Mouse (Mus musculus): ENCODE results near the gene Pink1. TPM values are rescaled to one million over a fixed set of nuclear protein-coding genes. Genes with fewer than 3 reads are reported as not detected.

Gene Pink1
- polyA plus RNA-seq, 1 experiment = 48.1 TPM

DNA sequence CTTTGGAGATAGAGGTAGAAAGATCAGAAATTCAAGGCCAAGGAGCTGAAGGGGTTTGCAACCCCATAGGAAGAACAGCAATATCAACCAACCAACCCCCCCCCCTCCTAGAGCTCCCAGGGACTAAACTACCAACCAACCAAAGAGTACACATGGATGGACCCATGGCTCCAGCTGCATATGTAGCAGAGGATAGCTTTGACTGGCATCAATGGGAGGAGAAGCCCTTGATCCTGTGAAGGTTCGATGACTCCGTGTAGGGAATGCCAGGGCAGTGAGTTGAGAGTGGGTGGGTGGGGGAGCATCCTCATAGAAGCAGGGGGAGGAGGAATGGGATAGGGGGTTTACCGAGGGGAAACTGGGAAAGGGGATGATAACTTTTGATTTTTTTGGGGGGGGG lies 1.7 kb downstream of the Pink1 start:
- H3K27me3 ChIP-seq (ENCODE audit: control insufficient read depth, insufficient read depth, low read length) = no peaks in the 10 kb centered on the region
- WGBS = 91% methylated on average over 3 of the region's 3 CpGs
- H3K27ac ChIP-seq (ENCODE audit: insufficient read depth, low read length) = no peak overlapping the region
- H3K4me3 ChIP-seq (ENCODE audit: extremely low read depth, insufficient read depth, insufficient read length) = no peak overlapping the region
- H3K4me1 ChIP-seq (ENCODE audit: control insufficient read depth, insufficient read depth, insufficient read length) = peaks cover 5% of the 10 kb centered on the region; the same call in 1 of the 2 replicates
- no peak for DNase-seq (ENCODE audit: low read depth in 1 of 2, low spot score in 2 of 2)
- TF ChIP-seq POLR2A (IDR thresholded peaks at IDR 0.05; ENCODE audit: low read depth, low read length) (no peak), CTCF (IDR thresholded peaks at IDR 0.05; ENCODE audit: extremely low read depth, insufficient read depth, insufficient read length, insufficient replicate concordance) (no peak)
- H3K36me3 ChIP-seq (ENCODE audit: control insufficient read depth, insufficient read depth, low read length) = 0 out of 2 replicates have a peak, but pooled peaks cover 2% of the 10 kb centered on the region

DNA sequence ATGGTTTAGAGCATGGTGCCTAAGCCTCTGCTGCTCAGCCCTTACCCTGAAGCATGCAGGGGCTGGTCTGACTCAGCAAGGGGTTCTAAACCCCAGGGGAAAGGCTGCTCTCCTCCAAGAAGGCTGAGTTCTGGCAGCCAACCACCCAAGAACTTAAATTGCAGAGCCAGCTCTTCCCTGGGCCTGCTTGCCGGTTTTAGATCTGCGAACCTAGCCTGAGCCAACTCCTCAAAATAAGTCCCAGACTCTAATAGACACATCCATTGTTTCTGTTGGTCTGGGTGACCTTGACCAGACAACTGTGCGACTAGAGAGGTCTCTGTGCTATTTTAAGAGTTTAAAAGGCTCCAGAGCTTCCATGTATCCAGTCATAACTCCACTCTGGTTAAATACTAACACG lies 2.4 kb downstream of the Pink1 start:
- 82% methylated on average over 4 of the region's 4 CpGs for WGBS
- H3K36me3 ChIP-seq (ENCODE audit: control insufficient read depth, insufficient read depth, low read length) = 0 out of 2 replicates have a peak, but pooled peaks cover 2% of the 10 kb centered on the region
- H3K27ac ChIP-seq (ENCODE audit: insufficient read depth, low read length) = no peak overlapping the region
- H3K27me3 ChIP-seq (ENCODE audit: control insufficient read depth, insufficient read depth, low read length) = no peaks in the 10 kb centered on the region
- TF ChIP-seq CTCF (IDR thresholded peaks at IDR 0.05; ENCODE audit: extremely low read depth, insufficient read depth, insufficient read length, insufficient replicate concordance) = no peak
- TF ChIP-seq POLR2A (IDR thresholded peaks at IDR 0.05; ENCODE audit: low read depth, low read length) = no peak
- H3K4me1 ChIP-seq (ENCODE audit: control insufficient read depth, insufficient read depth, insufficient read length) = peaks cover 5% of the 10 kb centered on the region; the same call in 1 of the 2 replicates
- no peak for DNase-seq (ENCODE audit: low read depth in 1 of 2, low spot score in 2 of 2)
- no peak overlapping the region for H3K4me3 ChIP-seq (ENCODE audit: extremely low read depth, insufficient read depth, insufficient read length)

DNA sequence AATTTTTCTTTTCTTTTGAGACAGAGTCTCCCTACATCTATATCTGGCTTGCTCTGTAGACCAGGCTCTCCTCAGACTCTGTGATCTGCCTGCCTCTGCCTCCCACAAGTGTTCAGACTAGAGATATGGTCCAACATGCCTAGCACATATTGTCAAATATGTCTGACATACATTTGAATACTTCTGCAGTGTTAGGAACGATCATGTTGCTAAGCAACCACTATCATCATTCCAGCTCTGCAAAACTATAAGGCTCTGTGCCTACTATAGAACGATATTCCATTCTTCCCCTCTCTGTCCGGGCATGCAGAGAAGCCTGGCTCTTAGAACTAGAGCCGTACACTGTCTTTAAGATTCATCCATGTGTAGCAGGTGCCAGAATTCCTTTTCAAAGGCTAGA lies 3.4 kb downstream of the Pink1 start:
- 84% methylated on average over 4 of the region's 4 CpGs for WGBS
- no peak for TF ChIP-seq POLR2A (IDR thresholded peaks at IDR 0.05; ENCODE audit: low read depth, low read length)
- TF ChIP-seq CTCF (IDR thresholded peaks at IDR 0.05; ENCODE audit: extremely low read depth, insufficient read depth, insufficient read length, insufficient replicate concordance) = no peak
- no peak overlapping the region for H3K4me3 ChIP-seq (ENCODE audit: extremely low read depth, insufficient read depth, insufficient read length)
- H3K4me1 ChIP-seq (ENCODE audit: control insufficient read depth, insufficient read depth, insufficient read length) = peaks cover 5% of the 10 kb centered on the region; the same call in 1 of the 2 replicates
- peaks cover 3% of the 10 kb centered on the region; the same call in 1 of the 2 replicates for H3K36me3 ChIP-seq (ENCODE audit: control insufficient read depth, insufficient read depth, low read length)
- H3K27ac ChIP-seq (ENCODE audit: insufficient read depth, low read length) = no peak overlapping the region
- no peak for DNase-seq (ENCODE audit: low read depth in 1 of 2, low spot score in 2 of 2)
- no peaks in the 10 kb centered on the region for H3K27me3 ChIP-seq (ENCODE audit: control insufficient read depth, insufficient read depth, low read length)

DNA sequence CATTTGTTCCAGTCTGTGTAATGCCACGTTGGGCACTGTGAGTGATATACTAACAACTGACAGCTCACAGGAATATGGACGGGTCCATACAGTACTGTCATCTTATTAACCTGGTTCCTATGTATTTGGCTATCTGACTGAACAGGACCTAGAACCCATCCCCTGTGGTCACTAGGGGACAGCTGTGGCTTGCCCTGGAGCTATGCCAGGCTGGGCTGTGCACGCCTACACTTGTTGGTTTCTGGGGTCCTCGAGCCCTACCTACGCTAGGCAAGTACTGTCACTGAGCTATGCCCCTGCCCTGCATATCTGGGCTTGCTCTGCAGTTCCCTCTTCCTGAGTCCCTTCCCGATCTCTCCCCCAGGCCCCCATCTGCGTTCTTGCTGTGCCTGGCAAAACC lies 4.6 kb downstream of the Pink1 start:
- H3K27ac ChIP-seq (ENCODE audit: insufficient read depth, low read length) = no peak overlapping the region
- TF ChIP-seq POLR2A (IDR thresholded peaks at IDR 0.05; ENCODE audit: low read depth, low read length) (no peak), CTCF (IDR thresholded peaks at IDR 0.05; ENCODE audit: extremely low read depth, insufficient read depth, insufficient read length, insufficient replicate concordance) (no peak)
- DNase-seq (ENCODE audit: low read depth in 1 of 2, low spot score in 2 of 2) = no peak
- peaks cover 5% of the 10 kb centered on the region; the same call in 1 of the 2 replicates for H3K4me1 ChIP-seq (ENCODE audit: control insufficient read depth, insufficient read depth, insufficient read length)
- no peak overlapping the region for H3K4me3 ChIP-seq (ENCODE audit: extremely low read depth, insufficient read depth, insufficient read length)
- peaks cover 4% of the 10 kb centered on the region; the same call in 1 of the 2 replicates for H3K36me3 ChIP-seq (ENCODE audit: control insufficient read depth, insufficient read depth, low read length)
- H3K27me3 ChIP-seq (ENCODE audit: control insufficient read depth, insufficient read depth, low read length) = no peaks in the 10 kb centered on the region
- WGBS = 80% methylated on average over 7 of the region's 7 CpGs

DNA sequence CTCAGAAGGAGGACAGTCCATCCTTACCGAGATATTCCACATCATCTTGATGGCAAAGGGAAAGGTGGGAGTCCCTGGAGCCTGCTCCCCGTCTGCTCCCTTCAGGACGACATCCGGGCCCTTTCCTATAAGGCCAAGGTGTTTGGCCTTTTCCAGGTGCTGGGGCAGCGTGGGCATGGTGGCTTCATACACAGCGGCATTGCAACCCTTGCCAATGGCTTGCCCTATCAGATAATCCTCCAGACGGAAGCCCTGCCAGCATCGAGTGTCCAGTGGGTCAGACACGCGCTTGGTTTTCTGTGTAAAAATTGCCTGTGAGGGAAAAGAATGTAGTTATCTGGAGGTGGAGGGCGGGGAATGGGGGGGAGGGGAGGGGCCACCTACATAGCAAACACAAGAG lies 5.4 kb downstream of the Pink1 start:
- Histone ChIP-seq H3K4me1 (ENCODE audit: control insufficient read depth, insufficient read depth, insufficient read length) (peaks cover 5% of the 10 kb centered on the region; the same call in 1 of the 2 replicates), H3K36me3 (ENCODE audit: control insufficient read depth, insufficient read depth, low read length) (peaks cover 6% of the 10 kb centered on the region; the same call in 1 of the 2 replicates), H3K27ac (ENCODE audit: insufficient read depth, low read length) (no peak overlapping the region), H3K4me3 (ENCODE audit: extremely low read depth, insufficient read depth, insufficient read length) (no peak overlapping the region), H3K27me3 (ENCODE audit: control insufficient read depth, insufficient read depth, low read length) (no peaks in the 10 kb centered on the region)
- WGBS = 92% methylated on average over 11 of the region's 11 CpGs
- DNase-seq (ENCODE audit: low read depth in 1 of 2, low spot score in 2 of 2) = no peak
- TF ChIP-seq CTCF (IDR thresholded peaks at IDR 0.05; ENCODE audit: extremely low read depth, insufficient read depth, insufficient read length, insufficient replicate concordance) (no peak), POLR2A (IDR thresholded peaks at IDR 0.05; ENCODE audit: low read depth, low read length) (no peak)

DNA sequence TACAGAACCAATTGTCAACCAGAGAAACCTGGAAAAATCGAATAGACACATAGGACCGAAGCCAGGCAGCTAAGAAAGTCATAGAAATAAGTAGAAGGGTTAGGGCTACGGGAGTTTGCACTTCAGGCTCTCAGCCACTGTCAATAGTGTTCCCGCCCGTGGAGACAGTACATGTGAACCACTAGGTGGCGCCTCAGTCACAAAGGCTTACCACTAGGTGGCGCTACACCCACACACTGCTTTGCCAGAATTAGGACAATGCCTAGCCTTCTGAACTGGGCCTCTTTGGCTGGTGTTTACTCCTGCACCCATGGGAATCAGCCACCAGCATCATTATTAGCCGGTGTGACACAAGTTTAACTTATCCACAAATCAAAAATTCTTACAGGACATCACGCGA lies 6.6 kb downstream of the Pink1 start:
- 36% methylated on average over 10 of the region's 10 CpGs for WGBS
- Histone ChIP-seq H3K36me3 (ENCODE audit: control insufficient read depth, insufficient read depth, low read length) (peaks cover 8% of the 10 kb centered on the region; the same call in 1 of the 2 replicates), H3K4me3 (ENCODE audit: extremely low read depth, insufficient read depth, insufficient read length) (no peak overlapping the region), H3K27ac (ENCODE audit: insufficient read depth, low read length) (no peak overlapping the region), H3K27me3 (ENCODE audit: control insufficient read depth, insufficient read depth, low read length) (no peaks in the 10 kb centered on the region), H3K4me1 (ENCODE audit: control insufficient read depth, insufficient read depth, insufficient read length) (no peaks in the 10 kb centered on the region)
- peak; percentile 100; the same call in 1 of the 2 replicates for TF ChIP-seq CTCF (IDR thresholded peaks at IDR 0.05; ENCODE audit: extremely low read depth, insufficient read depth, insufficient read length, insufficient replicate concordance)
- TF ChIP-seq POLR2A (IDR thresholded peaks at IDR 0.05; ENCODE audit: low read depth, low read length) = no peak
- peak; percentile 62 to 68 for DNase-seq (ENCODE audit: low read depth in 1 of 2, low spot score in 2 of 2)

DNA sequence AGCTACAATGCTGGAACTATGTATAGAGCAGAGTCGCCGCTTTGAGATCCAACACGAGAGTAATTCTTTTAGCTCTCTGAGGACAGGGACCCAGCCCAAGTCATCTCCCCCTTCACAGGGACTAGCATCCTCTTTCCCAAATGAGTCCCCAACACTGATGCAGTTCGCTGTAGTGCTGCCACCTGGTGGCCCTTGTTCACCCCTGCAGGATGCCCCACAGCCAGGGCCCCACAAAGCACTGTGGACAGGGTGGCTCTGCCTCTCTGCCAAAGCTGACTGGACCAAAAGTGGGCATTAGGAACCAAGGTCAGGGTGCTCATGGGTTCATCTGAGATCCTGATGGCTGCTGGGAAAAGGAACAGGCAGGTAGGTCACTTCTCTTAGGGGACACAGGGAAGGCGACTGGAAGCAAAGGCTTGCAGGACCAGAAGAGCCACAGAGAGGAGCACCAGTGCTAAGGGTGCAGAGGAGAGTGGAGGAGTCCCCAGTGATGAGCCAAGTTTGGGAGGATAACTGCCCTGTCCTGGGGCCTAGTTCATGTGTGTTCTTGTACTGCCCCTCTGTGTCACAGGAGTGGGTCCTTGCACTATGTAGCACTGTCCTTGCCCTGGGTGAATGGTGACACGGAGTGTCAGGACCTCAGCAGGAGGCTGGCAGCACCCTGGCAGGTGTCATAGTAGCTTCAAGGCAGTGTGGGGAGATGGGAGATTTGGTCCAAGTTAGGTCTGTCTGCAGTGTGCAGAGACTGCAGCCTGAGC lies 7.4 kb downstream of the Pink1 start:
- DNase-seq (ENCODE audit: low read depth in 1 of 2, low spot score in 2 of 2) = peak in 1 of 2 experiments; percentile 45

More for the DNA sequence above, 7.4 kb downstream of the Pink1 start:
- TF ChIP-seq CTCF (IDR thresholded peaks at IDR 0.05; ENCODE audit: extremely low read depth, insufficient read depth, insufficient read length, insufficient replicate concordance) = peak; percentile 78; the same call in 1 of the 2 replicates
- no peak for TF ChIP-seq POLR2A (IDR thresholded peaks at IDR 0.05; ENCODE audit: low read depth, low read length)
- WGBS = 67% methylated on average over 6 of the region's 6 CpGs
- Histone ChIP-seq H3K27ac (ENCODE audit: insufficient read depth, low read length) (no peak overlapping the region), H3K27me3 (ENCODE audit: control insufficient read depth, insufficient read depth, low read length) (no peaks in the 10 kb centered on the region), H3K36me3 (ENCODE audit: control insufficient read depth, insufficient read depth, low read length) (peaks cover 15% of the 10 kb centered on the region; the same call in 1 of the 2 replicates), H3K4me1 (ENCODE audit: control insufficient read depth, insufficient read depth, insufficient read length) (no peaks in the 10 kb centered on the region), H3K4me3 (ENCODE audit: extremely low read depth, insufficient read depth, insufficient read length) (no peak overlapping the region)
